Mouse (Mus musculus) E14TG2a.4 (cell line): ENCODE data around the gene Gm10306.

ENCODE experiments used
- H3K27me3 ChIP-seq: 2 replicates; pipeline ENCODE4 v1.6.1; 2014; ENCODE audit warnings: low read length, control low read depth; ENCODE audit not compliant: insufficient read depth
- H3K36me3 ChIP-seq: 2 replicates; pipeline ENCODE4 v1.6.1; 2014; ENCODE audit warnings: low read length, control low read depth; ENCODE audit not compliant: insufficient read depth
- H3K4me1 ChIP-seq: replicated peaks from 2 replicates; pipeline ENCODE4 v1.6.1; 2014; ENCODE audit warnings: low read depth, low read length, control low read depth
- H3K4me3 ChIP-seq: replicated peaks from 2 replicates; pipeline ENCODE4 v1.5.1; 2014; ENCODE audit warnings: mild to moderate bottlenecking, low read length
- H3K9me3 ChIP-seq: 2 replicates; pipeline ENCODE4 v1.6.1; 2014; ENCODE audit warnings: low read length, control low read depth
- CTCF ChIP-seq: conservative IDR thresholded peaks from 2 replicates; pipeline ENCODE4 v1.5.1; 2014; ENCODE audit warnings: low read length
- NANOG ChIP-seq: IDR thresholded peaks from 2 replicates; pipeline ENCODE4 v1.6.1; 2014; ENCODE audit warnings: borderline replicate concordance, low read length, mixed read lengths
- POU5F1 ChIP-seq: IDR thresholded peaks from 2 replicates; pipeline ENCODE4 v1.6.1; 2014; ENCODE audit warnings: low read length, borderline replicate concordance

Gm10306 gene

GRCm38 (mm10) chr4:94554955-94555494, 1.3 kb upstream of the Gm10306 start:
- no peaks in the 10 kb centered on the region for H3K27me3 ChIP-seq
- no peak for TF ChIP-seq POU5F1
- no peak for TF ChIP-seq CTCF
- no peak for TF ChIP-seq NANOG
- H3K4me3 ChIP-seq: peak overlapping the region; percentile 94; the same call in 1 of the 2 replicates
- peaks cover 16% of the 10 kb centered on the region for H3K4me1 ChIP-seq
- H3K36me3 ChIP-seq: 0 out of 2 replicates have a peak, but pooled peaks cover 3% of the 10 kb centered on the region
- H3K9me3 ChIP-seq: no peaks in the 10 kb centered on the region

GRCm38 (mm10) chr4:94557145-94557544, 799 bp downstream of the Gm10306 start:
- Histone ChIP-seq H3K4me1 (peaks cover 16% of the 10 kb centered on the region), H3K27me3 (no peaks in the 10 kb centered on the region), H3K4me3 (peak overlapping the region; percentile 94), H3K36me3 (no peaks in the 10 kb centered on the region), H3K9me3 (no peaks in the 10 kb centered on the region)
- TF ChIP-seq POU5F1 (no peak), CTCF (no peak), NANOG (no peak)

GRCm38 (mm10) chr4:94559266-94559665, 2.9 kb downstream of the Gm10306 start:
- TF ChIP-seq CTCF (no peak), NANOG (no peak), POU5F1 (no peak)
- peaks cover 16% of the 10 kb centered on the region for H3K4me1 ChIP-seq
- no peaks in the 10 kb centered on the region for H3K27me3 ChIP-seq
- no peaks in the 10 kb centered on the region for H3K9me3 ChIP-seq
- no peak overlapping the region for H3K4me3 ChIP-seq
- no peaks in the 10 kb centered on the region for H3K36me3 ChIP-seq

- Histone ChIP-seq H3K36me3 (no peaks in the 10 kb centered on the region), H3K9me3 (no peaks in the 10 kb centered on the region), H3K4me1 (peaks cover 12% of the 10 kb centered on the region), H3K4me3 (no peak overlapping the region), H3K27me3 (no peaks in the 10 kb centered on the region)
- TF ChIP-seq POU5F1: no peak
- no peak for TF ChIP-seq NANOG
- TF ChIP-seq CTCF: no peak
Observed at GRCm38 (mm10) chr4:94560316-94560715, 4.0 kb downstream of the Gm10306 start.

- no peaks in the 10 kb centered on the region for H3K9me3 ChIP-seq
- no peaks in the 10 kb centered on the region for H3K27me3 ChIP-seq
Observed at GRCm38 (mm10) chr4:94561954-94562648, 5.8 kb downstream of the Gm10306 start.

GRCm38 (mm10) chr4:94564297-94564696, 8.0 kb downstream of the Gm10306 start:
- Histone ChIP-seq H3K36me3 (peaks cover 18% of the 10 kb centered on the region), H3K9me3 (no peaks in the 10 kb centered on the region), H3K4me1 (no peaks in the 10 kb centered on the region), H3K4me3 (no peak overlapping the region), H3K27me3 (no peaks in the 10 kb centered on the region)
- TF ChIP-seq CTCF: no peak
- no peak for TF ChIP-seq POU5F1
- TF ChIP-seq NANOG: no peak

More at GRCm38 (mm10) chr4:94561954-94562648, 5.8 kb downstream of the Gm10306 start:
- TF ChIP-seq POU5F1 (no peak), CTCF (no peak), NANOG (no peak)
- peaks cover 4% of the 10 kb centered on the region; the same call in 1 of the 2 replicates for H3K36me3 ChIP-seq
- no peak overlapping the region for H3K4me3 ChIP-seq
- H3K4me1 ChIP-seq: peaks cover 7% of the 10 kb centered on the region; the same call in 1 of the 2 replicates

GRCm38 (mm10) chr4:94572677-94573076, 16.3 kb downstream of the Gm10306 start:
- no peak for TF ChIP-seq NANOG
- TF ChIP-seq POU5F1: no peak
- TF ChIP-seq CTCF: no peak
- no peaks in the 10 kb centered on the region for H3K4me1 ChIP-seq
- no peaks in the 10 kb centered on the region for H3K9me3 ChIP-seq
- H3K27me3 ChIP-seq: no peaks in the 10 kb centered on the region
- H3K4me3 ChIP-seq: no peak overlapping the region
- H3K36me3 ChIP-seq: peaks cover 85% of the 10 kb centered on the region

GRCm38 (mm10) chr4:94591765-94592381, 35.5 kb downstream of the Gm10306 start:
- Histone ChIP-seq H3K27me3 (no peaks in the 10 kb centered on the region), H3K36me3 (peaks cover 23% of the 10 kb centered on the region), H3K4me1 (peaks cover 36% of the 10 kb centered on the region), H3K4me3 (no peak overlapping the region), H3K9me3 (no peaks in the 10 kb centered on the region)
- no peak for TF ChIP-seq POU5F1
- TF ChIP-seq NANOG: no peak
- no peak for TF ChIP-seq CTCF
